Mouse (Mus musculus) kidney, adult 2 months (tissue): ENCODE measurements around the gene Arhgef33.

Source experiments
- CTCF ChIP-seq: fragments of 200-500 bp; conservative IDR thresholded peaks from 2 replicates; pipeline ENCODE4 v1.5.1; 2011; ENCODE audit warnings: low read depth, mild to moderate bottlenecking, control low read depth, low read length, moderate library complexity, mixed read lengths; ENCODE audit not compliant: insufficient read depth, insufficient read length
- POLR2A ChIP-seq: fragments of 200-500 bp; IDR thresholded peaks from one replicate; pipeline ENCODE4 v1.6.1; 2011; ENCODE audit warnings: low read depth, low read length, control low read depth

DNA sequence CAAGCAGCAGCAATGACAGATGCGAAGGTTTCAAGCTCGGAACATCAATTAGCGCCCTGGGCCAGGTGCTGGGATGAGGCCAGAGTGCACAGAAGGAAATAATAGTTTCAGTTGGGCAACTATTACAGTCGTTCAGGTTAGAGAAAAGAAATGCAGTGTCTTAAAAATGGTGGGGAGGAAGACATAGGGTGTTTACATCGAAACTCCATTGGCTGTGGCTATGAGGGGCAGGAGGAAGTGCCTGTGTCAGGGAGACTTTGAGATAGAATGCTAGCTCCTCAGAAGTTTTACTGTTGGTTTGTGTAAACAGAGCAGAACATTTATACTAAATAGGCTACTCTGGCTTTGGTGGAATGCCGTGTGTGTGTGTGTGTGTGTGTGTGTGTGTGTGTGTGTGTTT, 19.2 kb upstream of the Arhgef33 start:
- TF ChIP-seq CTCF = no peak
- TF ChIP-seq POLR2A = no peak
